Mouse (Mus musculus) ovary, adult 18-20 months (tissue): ENCODE results near the gene Gm10643.

Experiments
- DNase-seq: peaks from one replicate; pipeline ENCODE4 v3.0.0; 2022; ENCODE audit warnings: low spot score, mixed read lengths

Gene Gm10643

DNA sequence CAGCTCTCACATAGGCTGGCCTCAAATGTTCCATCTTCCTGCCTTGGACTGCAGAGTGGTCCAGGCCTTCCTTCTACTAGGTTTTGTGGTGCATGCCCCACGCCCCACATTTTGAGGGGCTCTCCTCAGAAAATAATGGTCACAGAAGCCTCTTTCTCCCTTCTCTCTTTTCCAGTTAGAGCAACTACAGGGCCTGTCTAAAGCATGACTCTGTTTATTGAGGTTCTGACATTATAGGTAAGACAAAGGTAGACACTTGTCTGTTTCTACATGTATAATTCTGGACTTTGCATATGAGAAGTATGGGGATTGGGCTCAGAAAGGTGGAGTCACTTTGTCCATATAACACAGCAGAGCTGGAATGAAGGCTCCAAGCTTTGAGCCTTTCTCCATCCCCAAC lies at the start of gene Gm10643:
TSS of gene Gm10643 (minus strand) at position 101 of the 400 bp plus-strand sequence.
- DNase-seq = no peak

DNA sequence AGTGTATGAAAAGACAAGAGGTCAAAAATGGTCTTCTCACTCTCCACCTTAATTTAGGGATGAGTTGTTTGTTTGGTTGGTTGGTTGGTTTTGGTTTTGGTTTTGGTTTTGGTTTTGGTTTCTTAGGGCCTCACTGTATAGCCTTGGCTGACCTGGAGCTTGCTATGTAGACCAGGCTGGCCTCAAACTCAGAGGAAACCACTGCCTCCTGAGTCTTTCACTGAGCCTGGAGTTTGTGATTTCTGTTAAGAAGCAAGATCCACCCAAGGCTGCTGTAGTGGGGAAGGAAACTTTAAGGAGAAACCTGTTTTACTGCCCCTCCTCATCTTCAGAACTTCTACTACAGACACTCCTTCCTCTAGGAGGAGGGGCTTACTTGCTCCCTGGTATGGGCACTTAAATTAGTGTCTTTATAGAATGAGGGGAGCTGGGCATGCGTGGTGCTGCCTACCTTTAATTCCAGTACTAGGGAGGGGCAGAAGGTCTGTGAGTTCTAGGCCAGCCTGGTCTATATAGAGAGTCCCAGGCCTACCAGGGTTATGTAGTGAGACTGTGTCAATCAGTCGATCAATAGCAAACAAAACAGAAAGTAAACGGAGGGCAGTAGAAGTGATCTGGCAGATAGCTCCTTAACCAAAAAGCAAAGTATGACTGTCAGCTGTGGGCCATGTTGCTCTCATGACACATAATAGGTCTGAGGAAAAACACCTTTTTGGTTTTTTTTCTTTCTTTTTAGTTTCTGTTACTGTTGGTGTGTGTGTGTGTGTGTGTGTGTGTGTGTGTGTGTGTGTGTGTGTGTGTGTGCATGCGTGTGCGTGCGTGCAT lies 41.5 kb upstream of the Gm10643 start:
- DNase-seq = no peak

DNA sequence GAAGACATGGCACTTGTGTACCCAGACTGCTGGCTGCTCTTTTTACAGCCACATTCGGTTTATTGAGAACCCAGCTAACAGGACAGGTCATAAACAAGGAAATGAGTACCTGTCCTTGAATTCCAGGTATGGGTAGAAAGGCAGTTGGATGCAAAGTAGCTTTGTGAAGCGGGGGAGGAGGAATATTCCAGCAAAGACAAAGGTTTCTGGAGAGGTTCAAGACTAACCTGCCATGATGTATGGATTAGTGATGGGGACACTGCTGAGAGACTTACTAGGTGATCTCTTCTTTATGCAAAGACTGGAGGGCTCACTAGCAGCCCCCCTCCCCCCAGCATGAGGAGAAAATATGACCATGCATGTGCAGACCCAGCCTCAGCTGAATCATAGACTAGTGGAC lies 40.7 kb upstream of the Gm10643 start:
- DNase-seq = no peak

DNA sequence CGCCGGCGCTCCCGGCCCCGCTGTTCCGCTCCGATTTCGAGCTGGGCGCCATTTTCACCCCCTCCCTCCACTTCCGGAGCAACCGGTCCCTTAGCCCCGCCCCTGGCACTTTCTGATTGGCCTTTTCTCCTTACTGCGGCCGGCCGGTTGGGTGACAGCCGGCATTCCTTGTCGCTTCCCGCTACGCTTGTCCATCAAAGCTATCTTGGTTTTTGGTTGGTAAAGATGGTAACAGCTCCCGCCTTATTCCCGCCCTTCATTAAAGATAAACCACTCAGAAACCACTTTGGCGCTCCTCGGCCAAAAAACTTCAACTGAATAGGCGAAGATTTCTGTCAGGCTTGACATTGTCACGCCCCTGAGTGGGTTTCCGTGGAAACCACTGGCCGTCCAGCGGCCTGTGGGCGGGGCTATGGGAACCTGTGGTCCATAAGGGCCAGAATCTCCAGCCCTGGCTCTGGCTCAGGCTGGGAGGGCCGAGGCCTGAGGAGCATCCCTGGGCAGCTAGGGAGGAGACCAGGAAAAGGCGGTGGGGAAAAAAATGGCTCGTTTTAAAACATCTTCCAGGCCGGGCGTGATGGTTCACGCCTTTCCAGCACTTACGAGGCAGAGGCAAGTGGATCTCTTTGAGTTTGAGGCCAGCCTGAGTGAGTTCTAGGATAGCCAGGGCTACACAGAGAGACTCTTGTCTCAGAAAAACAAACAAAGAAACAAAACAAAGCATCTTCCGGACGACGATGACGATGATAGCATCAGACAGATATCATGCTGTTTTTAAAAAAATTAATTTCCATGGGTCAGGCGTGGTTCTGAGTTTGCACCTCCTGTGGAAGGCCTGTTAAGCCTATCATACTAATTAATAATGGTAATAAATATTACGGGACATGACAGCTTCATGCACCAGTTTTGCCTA lies 40.0 kb upstream of the Gm10643 start, which contains the start of gene Dcaf15:
TSS of gene Dcaf15 (minus strand) at position 72 of the 913 bp plus-strand sequence.
- DNase-seq = peak; percentile 96

DNA sequence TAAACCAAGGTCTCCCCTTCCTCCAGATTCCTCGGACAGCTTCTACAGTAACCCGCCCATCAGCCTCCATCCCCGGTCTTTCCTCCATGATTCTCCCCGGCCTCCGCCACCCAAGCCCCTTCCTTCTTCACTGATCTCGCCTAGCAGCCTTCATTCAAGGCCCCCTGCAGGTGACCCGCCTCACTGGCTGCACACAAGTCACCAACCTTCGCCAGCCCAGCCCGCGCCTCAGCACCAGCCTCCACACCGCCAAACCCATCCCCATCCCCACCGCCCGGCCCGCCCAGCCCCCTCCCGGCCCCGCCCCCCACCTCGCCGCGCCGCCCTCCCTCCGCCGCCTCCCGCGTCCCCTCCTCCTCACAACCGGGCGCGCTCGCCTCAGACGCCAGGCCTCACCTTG lies 39.3 kb upstream of the Gm10643 start:
- peak; percentile 39 for DNase-seq

DNA sequence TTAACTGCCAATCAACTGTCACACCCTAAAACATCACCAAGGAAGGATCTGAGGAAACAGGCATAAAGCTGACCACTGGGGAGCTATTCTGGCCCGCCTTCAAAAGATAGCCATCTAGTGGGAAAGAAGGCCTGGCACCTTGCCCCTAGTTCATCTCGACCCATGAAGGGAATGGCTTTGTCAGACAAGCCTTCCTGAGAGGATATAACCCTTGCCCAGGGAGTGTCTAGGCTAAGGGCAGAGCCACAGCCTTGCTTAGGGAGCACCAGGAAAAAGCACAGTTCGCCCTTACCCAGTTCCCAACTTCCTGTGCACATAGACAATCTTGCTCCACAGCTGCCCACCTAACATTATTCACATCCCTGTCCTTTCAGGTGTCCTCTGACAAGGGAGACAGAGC lies 38.7 kb upstream of the Gm10643 start:
- DNase-seq = no peak

DNA sequence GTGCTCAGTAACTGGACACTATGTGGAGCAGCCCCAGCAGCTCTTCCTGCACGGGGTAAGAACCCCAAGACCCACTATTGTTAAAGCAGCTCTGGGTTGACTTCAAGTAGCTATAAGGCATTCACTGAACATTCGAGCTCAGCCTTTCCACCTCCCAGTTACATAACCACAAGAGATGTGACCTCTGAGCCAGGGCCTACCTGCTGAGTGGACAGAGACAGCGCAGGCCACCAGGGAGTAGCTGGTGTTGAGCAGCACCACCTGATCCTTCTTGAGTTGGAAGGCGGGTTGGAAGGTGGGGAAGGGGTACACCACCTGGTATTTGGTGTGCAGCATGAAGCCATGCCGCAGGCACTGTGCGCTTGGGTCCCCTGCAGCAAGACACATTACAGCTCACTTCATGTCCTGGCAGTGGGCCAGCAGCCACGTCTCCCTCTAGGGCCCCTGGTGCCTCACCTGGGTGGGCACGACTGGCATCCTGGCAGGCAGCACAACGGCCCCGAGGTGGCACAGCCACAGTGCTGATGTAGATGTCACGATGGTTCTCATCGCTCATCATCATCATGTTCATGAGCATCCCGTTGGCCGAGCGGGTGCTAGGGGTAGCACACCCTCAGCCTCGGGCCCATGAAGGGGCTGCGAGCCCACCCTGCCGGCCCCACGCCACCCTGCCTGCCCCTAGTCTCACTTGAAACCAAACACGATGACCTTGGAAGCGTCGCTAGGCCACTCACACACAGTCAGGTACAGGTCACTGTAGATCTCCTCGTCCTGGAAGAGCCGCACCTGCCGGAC lies 36.7 kb upstream of the Gm10643 start:
- no peak for DNase-seq

DNA sequence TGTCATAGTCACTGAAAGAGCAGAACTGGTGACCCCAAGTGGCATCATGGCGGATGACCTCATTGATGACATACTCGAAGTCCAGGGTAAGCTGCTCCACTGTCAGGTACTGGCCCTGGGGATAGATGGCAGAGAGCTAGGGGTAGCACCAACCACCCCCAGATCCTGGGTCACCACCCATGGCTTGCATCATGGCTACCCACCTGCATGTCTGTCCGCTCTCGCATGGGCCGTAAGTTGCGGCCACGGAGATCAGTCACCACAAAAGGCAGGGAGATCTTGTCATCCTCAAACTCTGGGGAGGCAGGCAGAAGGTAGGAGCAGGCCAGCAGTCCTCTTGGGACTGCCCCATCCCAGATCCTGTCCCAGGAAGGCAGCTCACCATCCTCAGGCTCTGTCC lies 33.4 kb upstream of the Gm10643 start:
- DNase-seq = no peak

DNA sequence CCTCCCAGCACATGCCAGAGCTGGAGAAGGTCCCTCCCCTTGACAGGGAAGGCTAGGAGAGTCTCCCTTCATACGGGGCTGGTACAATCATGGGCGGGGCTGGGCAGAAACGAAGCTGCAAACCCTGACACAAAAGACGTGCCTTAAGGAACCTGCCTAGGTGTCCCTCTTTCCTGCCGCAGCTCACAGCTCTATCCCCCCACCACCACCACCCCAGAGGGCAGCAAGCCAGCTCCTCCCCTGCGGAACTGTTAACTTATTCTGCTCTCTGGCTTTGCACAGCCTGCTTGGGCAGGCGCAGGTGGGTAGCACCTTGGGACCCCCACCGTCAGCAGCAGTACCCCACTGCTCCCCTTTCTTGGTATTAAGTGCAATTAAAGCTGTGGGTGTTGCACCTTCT lies 31.1 kb upstream of the Gm10643 start:
- DNase-seq = no peak

DNA sequence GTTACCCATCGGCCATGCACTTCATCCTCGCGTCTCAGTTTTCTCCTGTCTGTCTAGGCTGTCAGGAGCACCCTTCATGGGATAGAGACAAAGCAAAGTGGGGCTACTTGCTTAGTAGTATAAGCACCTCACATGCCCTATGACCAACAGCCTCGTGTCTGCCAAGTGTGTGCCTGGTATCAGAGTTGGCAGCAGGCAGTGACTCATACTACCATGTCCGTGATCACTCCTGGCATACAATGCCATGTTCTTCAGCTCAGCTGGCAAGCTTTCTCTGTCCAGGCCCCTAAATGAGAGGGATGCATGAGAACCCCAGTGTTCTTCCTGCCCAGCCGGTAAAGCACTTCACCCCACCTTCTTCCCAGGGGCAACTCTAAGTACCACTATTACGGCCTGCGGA lies 25.6 kb upstream of the Gm10643 start:
- no peak for DNase-seq

DNA sequence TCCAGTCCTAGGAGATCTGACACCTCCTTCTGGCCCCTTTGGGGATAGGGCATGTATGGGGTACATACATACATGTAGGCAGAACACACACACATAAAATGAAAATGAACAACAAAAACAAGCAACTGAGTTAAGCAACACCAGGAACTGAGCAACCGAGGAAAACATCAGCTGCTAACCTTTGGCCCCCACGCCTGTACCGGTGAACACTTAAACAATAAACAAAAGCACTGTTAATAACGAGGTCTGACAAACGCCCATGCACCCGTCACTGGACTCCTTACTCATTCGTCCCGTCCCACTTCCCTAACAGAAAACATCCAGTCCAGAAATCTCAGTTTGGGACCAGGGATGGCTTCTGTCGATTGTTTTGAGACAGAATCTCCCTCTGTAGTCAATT lies 24.3 kb upstream of the Gm10643 start:
- DNase-seq = no peak

DNA sequence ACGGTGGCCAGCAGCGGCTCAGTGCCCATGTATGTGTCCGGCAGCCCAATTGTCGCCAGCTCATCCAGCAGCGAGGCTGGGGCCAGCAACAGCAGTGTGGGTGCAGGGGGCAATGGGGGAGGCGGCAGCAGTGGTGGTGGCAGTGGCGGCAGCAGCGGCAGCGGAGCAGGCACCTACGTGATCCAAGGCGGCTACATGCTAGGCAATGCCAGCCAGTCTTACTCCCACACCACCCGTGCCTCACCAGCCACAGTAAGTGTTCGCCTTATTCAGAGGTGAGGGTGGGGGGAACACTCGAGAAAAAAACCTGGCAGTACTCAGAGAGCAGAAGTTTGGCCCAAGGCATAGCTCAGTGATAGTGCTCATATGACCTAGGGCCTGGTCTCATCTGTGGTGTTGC lies 22.9 kb upstream of the Gm10643 start:
- no peak for DNase-seq

DNA sequence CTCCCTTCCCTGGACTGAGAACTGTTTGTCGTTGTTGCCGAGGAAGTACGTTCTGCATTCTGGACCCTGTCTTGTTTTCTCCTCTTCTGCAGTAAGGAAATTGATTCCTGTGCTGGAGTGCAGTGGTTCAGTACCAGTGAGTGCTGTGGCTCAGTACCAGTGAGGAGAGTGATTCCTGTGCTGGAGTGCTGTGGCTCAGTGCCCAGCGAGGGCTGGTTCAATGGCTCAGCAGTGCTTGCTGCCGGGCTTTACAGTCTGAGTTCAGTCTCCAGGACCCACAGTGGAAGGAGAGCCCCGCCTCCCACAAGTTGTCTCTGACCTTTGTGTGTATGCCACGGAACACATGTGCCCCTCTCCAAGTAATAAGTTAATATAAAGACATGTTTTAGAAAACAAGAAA lies 22.2 kb upstream of the Gm10643 start:
- no peak for DNase-seq

DNA sequence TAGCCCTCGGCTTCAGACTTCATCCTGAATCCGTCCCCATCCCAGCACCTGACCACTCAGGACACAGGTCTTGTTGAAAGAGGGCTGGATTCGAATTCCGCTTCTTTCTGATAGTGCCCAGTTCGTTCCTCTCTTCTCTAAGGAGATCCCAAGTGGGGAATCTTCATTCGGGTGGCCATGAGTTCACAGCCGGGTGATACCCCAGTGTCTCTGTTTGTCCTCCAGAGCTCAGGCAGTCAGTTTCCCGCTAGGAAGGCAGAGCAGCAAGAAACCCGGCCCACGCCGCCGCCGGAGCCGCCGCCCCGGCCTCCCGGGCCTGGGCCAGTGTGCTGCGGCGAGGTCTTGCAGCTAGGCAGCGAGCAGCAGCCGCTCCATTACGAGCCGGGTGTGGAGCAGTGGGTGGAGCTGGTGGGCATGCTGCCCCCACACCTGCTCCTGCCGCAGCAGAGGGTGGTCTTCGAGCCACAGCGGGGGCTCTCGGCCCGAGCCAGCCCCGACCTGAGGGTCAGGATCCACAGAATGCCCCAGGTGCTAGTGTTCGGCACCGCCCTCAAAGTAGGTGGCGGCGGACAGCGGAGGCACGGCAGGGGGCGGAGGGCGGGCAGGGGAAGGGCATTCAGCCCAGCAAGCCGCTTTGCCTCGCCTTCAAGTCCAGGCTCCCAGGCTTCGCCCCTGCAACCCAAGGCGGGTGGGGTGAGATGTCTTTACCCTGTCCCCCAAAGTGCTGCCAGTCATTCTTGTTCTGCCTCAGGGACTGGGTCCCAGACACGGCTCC lies 19.6 kb upstream of the Gm10643 start:
- no peak for DNase-seq

DNA sequence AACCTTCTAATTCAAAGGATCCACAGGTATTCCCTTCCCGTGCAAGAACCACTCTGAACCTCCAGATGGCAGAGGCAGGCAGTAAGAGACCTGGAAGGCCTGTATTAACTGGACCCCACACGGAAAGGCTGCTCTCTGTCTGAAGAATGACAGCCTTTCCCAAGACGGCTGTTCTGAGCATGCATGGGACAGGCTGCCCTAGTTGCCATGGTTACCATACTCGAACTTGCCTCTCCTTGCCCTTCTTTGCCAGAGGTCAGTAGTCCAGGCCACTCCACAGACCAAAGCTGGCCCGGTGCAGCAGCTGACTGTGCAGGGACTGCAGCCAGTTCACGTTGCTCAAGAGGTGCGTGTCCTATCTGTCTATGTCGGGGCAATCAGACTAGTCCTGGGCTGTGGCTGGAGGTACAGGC lies 18.9 kb upstream of the Gm10643 start:
- DNase-seq = peak; percentile 38

DNA sequence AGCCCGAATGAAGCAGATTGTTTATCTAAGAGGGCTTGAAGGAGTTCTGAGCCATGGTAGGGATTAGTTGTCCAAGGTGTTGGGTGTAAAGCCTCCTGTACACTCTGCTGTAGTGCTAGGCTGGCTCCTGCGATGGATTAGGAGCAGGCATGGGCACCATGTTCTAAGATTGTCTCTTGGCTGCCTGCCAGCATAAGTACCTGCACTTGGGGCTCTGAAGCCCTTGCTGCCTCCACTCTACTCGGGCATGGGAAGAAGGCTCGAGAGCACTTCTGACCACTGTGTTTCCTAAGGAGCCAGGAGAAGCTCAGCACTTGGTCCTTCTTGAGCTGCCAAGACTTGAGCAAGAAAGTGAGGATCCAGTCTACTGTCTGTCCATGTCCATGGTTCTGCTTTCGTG lies 14.3 kb upstream of the Gm10643 start:
- no peak for DNase-seq

DNA sequence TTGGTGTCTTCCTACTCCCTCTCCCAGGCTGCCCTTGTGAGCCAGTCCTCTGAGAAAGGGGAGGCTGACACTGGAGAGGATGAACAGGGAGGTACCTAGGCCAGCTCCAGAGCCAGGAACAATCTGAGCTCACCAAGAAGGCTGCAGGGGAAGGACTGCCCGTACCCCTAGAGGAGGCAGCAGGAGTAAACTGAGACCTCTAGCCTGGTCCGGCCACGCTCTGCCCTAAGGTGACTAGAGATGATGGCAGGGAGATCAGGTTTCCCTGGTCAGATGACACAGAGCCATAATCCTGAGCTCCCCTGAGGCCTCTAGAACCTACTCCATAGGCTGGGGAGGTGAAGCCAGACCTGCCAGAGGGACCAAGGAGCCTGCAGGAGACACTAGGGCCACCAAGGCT lies 11.9 kb upstream of the Gm10643 start:
- no peak for DNase-seq

DNA sequence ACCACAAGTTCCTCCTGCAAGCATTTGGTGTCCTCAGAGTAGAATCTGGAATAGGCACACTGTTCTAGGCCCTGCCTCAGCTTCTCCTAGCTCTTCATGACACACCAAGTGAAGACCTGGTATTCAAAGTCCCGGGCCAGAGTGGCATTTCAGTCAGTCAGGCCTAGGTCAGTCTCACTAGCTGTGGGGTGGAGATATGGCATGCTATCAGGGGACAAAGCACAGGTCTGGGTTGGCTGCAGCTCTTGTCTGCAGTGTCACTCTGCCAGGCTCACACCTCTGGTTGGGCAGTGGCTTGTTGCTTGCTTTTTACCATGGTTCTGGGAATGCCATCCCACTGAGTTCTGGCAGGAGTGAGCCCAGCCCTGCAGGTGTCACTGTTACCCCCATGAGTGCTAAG lies 11.5 kb upstream of the Gm10643 start:
- no peak for DNase-seq

DNA sequence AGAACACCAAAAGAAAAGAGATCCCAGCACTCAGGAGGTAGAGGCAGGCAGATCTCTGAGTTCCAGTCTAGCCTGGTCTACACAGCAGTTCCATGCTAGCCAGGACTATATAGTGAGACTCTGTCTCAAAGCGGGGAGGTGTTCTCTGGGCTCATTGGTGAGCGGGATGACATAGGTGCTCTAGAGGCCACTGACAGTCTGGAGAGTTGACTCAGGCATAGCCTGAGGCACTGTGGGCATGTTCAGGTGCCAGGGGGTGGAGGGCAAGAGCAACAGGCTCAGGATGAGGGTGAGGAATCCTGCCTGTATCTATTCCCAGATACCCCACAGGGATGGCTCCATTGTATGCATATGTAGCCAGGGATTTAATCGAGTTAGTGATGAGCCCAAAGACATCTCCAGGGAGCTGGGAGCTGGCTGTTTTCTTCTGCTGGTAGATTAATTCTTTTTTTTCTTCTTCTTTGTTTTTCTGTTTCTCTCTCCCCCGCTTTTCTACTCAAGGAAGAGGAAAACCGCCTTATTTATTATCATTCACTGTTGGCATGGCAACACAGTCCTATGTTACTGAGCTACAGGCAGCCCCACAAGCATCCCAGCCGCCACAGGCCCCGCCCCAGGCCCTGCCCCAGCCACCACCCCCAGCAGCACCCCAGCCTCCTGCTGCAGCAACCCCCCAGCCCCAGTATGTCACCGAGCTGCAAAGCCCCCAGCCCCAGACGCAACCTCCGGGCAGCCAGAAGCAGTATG lies 8.5 kb upstream of the Gm10643 start:
- no peak for DNase-seq

DNA sequence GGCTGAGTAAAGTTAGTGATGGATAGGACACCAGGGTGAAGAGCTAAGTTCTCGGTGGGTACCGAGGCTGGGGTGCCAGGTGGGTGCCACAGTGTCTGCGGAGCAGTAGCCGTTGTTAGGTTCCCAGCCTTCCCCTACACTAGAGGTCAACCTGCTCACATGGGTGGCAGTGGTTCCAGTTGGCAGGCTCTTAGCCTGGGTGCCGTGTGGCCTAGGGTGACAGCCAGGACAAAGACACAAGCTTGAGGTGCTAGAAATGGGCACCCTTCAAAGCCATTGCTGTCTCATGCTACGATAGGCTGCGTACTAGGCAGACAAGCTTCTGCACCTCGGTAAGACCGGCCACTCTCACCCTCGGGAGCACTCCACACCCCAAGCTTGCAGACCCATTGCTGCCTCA lies 7.4 kb upstream of the Gm10643 start:
- no peak for DNase-seq

DNA sequence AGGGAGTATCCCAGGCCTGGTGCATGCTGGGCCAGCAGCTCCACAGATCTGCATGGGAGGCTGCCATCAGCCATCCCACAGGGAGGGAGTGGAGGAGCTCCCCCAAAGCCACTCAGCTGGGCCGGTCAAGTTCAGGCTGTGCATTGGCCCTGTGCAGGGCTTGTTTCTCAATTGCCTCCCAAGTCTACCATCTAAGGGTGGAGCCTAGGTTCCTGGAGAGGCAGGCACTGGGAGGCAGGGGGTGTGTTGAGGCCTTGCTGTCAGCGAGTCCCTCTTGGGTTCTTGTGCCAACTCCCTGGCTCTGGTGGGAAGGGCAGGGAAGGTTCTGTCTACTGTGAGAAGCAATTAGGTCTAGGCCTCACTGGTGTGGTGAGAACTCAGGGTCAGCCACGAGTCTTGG lies 7.0 kb upstream of the Gm10643 start:
- DNase-seq = no peak
